Mouse (Mus musculus) embryo, embryonic 10.5 days (tissue): Measurements from ENCODE around the gene Sfrp4.

ENCODE experiments used
- DNase-seq: peaks from one replicate; pipeline ENCODE4 v3.0.0-alpha.2; 2015; ENCODE audit warnings: low spot score

Sfrp4 gene

GRCm38 (mm10) chr13:19636131-19636530 lies 13.2 kb downstream of the Sfrp4 start:
- DNase-seq, result peak; percentile 48

- no peak for DNase-seq
These were observed 17.4 kb downstream of the Sfrp4 start for GRCm38 (mm10) chr13:19640203-19640851.

GRCm38 (mm10) chr13:19643519-19643918 lies 20.6 kb downstream of the Sfrp4 start:
- no peak for DNase-seq

- peak; percentile 31 for DNase-seq
These were observed 21.3 kb downstream of the Sfrp4 start for GRCm38 (mm10) chr13:19644225-19644624.

GRCm38 (mm10) chr13:19649824-19650223 lies 26.9 kb downstream of the Sfrp4 start:
- DNase-seq, result no peak

GRCm38 (mm10) chr13:19652405-19652804 lies 29.5 kb downstream of the Sfrp4 start:
- DNase-seq, result no peak

- no peak for DNase-seq
These were observed 45.6 kb downstream of the Sfrp4 start for GRCm38 (mm10) chr13:19668355-19669140.

GRCm38 (mm10) chr13:19674025-19674424 lies 51.1 kb downstream of the Sfrp4 start:
- DNase-seq, result no peak

- DNase-seq, result no peak
These were observed 51.7 kb downstream of the Sfrp4 start for GRCm38 (mm10) chr13:19674601-19675000.
